Mouse (Mus musculus) heart, embryonic 14.5 days (tissue): Measurements from ENCODE around the gene 2310061I04Rik. TPM values are rescaled to one million over a fixed set of nuclear protein-coding genes. Genes with fewer than 3 reads are reported as not detected.

ENCODE experiments used
- ATAC-seq: fragments of 200-750 bp; cut with Nextera tagmentation; 2 replicates; pipeline ENCODE4 v1.8.0; 2017; ENCODE audit warnings: low read depth, moderate TSS enrichment; ENCODE audit not compliant: insufficient number of reproducible peaks, insufficient read depth, low FRiP score
- H3K27ac ChIP-seq, 2 experiments: fragments of 200-500 bp in 1 of 2; fragments of 300-500 bp in 1 of 2; sonication (generic) in 1 of 2; replicated peaks in 1 of 2; 2 replicates each; pipeline ENCODE4 v1.5.1; 2012 to 2014; ENCODE audit warnings: low read depth in 2 of 2, low read length in 2 of 2, control low read depth in 1 of 2, mild to moderate bottlenecking in 1 of 2, mixed read lengths in 1 of 2; ENCODE audit not compliant: control insufficient read depth in 1 of 2, insufficient read depth in 1 of 2
- H3K27me3 ChIP-seq: fragments of 300-500 bp; sonication (generic); 2 replicates; pipeline ENCODE4 v1.6.1; 2014; ENCODE audit warnings: mild to moderate bottlenecking, low read length, control low read depth; ENCODE audit not compliant: control insufficient read depth, insufficient read depth
- H3K36me3 ChIP-seq: fragments of 300-500 bp; sonication (generic); 2 replicates; pipeline ENCODE4 v1.6.1; 2014; ENCODE audit warnings: mild to moderate bottlenecking, control low read depth, low read length, mixed read lengths; ENCODE audit not compliant: control insufficient read depth, insufficient read depth
- H3K4me1 ChIP-seq, 2 experiments: fragments of 200-500 bp in 1 of 2; fragments of 300-500 bp in 1 of 2; sonication (generic) in 1 of 2; 2 replicates each; pipeline ENCODE4 v1.6.1; 2012 to 2014; ENCODE audit warnings: low read length in 2 of 2, control low read depth in 1 of 2, mixed read lengths in 1 of 2; ENCODE audit not compliant: control insufficient read depth in 2 of 2, insufficient read depth in 2 of 2
- H3K4me2 ChIP-seq: fragments of 300-500 bp; sonication (generic); 2 replicates; pipeline ENCODE4 v1.6.1; 2014; ENCODE audit warnings: mild to moderate bottlenecking, low read length
- H3K4me3 ChIP-seq, 2 experiments: fragments of 200-500 bp in 1 of 2; fragments of 300-500 bp in 1 of 2; sonication (generic) in 1 of 2; 2 replicates each; pipeline ENCODE4 v1.5.1; 2012 to 2014; ENCODE audit warnings: low read length in 2 of 2, mild to moderate bottlenecking in 2 of 2, control low read depth in 1 of 2, low read depth in 1 of 2, moderate library complexity in 1 of 2; ENCODE audit not compliant: control insufficient read depth in 1 of 2, insufficient read depth in 1 of 2
- H3K9ac ChIP-seq: fragments of 300-500 bp; sonication (generic); 2 replicates; pipeline ENCODE4 v1.6.1; 2014; ENCODE audit warnings: mild to moderate bottlenecking, low read length
- H3K9me3 ChIP-seq: fragments of 300-500 bp; sonication (generic); 2 replicates; pipeline ENCODE4 v1.6.1; 2016; ENCODE audit warnings: low read length, control low read depth; ENCODE audit not compliant: control insufficient read depth
- WGBS: fragments of 180-500 bp; shearing (Covaris S2); extraction: QIAGEN DNeasy Blood & Tissue Kit; methylation state at CpG from one replicate; pipeline ENCODE4 v1.1.7; 2014; 5-methylcytosine and 5-hydroxymethylcytosine counted together
- polyA plus RNA-seq: library from polyadenylated mRNA; unstranded; fragments of >200 nt; fragmentation: Nextera tagmentation; extraction: Ambion mirVana; gene quantifications from 2 replicates; pipeline ENCODE4 v1.2.1, GENCODE M21; 2014

The 2310061I04Rik gene
- polyA plus RNA-seq, 1 experiment from 2014 or later, result 28.7 TPM

GRCm38 (mm10) chr17:35903343-35903991 lies 6.2 kb upstream of the 2310061I04Rik start:
- Histone ChIP-seq H3K4me1 (peaks cover 4 to 18% of the 10 kb centered on the region in 2 experiments; a peak in 3 of 4 replicates), H3K27me3 (no peaks in the 10 kb centered on the region), H3K4me3 (no peak overlapping the region), H3K36me3 (peaks cover 80% of the 10 kb centered on the region), H3K9me3 (no peaks in the 10 kb centered on the region), H3K4me2 (no peak overlapping the region), H3K9ac (no peak overlapping the region), H3K27ac (peak overlapping the region; percentile 40 to 72)
- 71% methylated on average over 9 of the region's 9 CpGs for WGBS
- peak; percentile 81 for ATAC-seq

- Histone ChIP-seq H3K4me3 (no peak overlapping the region), H3K4me1 (peaks cover 10 to 25% of the 10 kb centered on the region in 2 experiments), H3K36me3 (peaks cover 58% of the 10 kb centered on the region), H3K27ac (no peak overlapping the region), H3K9me3 (no peaks in the 10 kb centered on the region), H3K27me3 (no peaks in the 10 kb centered on the region), H3K4me2 (no peak overlapping the region), H3K9ac (no peak overlapping the region)
- 73% methylated on average over 3 of the region's 3 CpGs for WGBS
- no peak for ATAC-seq
These were observed 3.4 kb upstream of the 2310061I04Rik start for GRCm38 (mm10) chr17:35900636-35901035.

GRCm38 (mm10) chr17:35897644-35898573 lies 678 bp upstream of the 2310061I04Rik start:
- H3K9ac ChIP-seq, result peak overlapping the region; percentile 89
- H3K4me2 ChIP-seq, result peak overlapping the region; percentile 91
- peaks cover 6 to 8% of the 10 kb centered on the region in 2 experiments for H3K4me1 ChIP-seq
- peaks cover 60% of the 10 kb centered on the region for H3K36me3 ChIP-seq
- peak overlapping the region; percentile 22 to 68; a peak in 3 of 4 replicates for H3K4me3 ChIP-seq
- H3K27ac ChIP-seq, result peak overlapping the region in 1 of 2 experiments; percentile 86; a peak in 1 of 4 replicates
- H3K27me3 ChIP-seq, result no peaks in the 10 kb centered on the region
- WGBS, result 42% methylated on average over 23 of the region's 23 CpGs
- no peak for ATAC-seq
- H3K9me3 ChIP-seq, result no peaks in the 10 kb centered on the region

- peaks cover 100% of the 10 kb centered on the region for H3K36me3 ChIP-seq
- no peak for ATAC-seq
- no peaks in the 10 kb centered on the region for H3K4me1 ChIP-seq
- H3K4me2 ChIP-seq, result no peak overlapping the region
- H3K9me3 ChIP-seq, result no peaks in the 10 kb centered on the region
- H3K27me3 ChIP-seq, result no peaks in the 10 kb centered on the region
- H3K4me3 ChIP-seq, result no peak overlapping the region
- WGBS, result 64% methylated on average over 16 of the region's 17 CpGs
- H3K9ac ChIP-seq, result no peak overlapping the region
- no peak overlapping the region for H3K27ac ChIP-seq
These were observed 9.5 kb downstream of the 2310061I04Rik start for GRCm38 (mm10) chr17:35887725-35888124.

GRCm38 (mm10) chr17:35883777-35884176 lies 13.5 kb downstream of the 2310061I04Rik start:
- ATAC-seq, result no peak
- Histone ChIP-seq H3K4me1 (peaks cover 0 to 7% of the 10 kb centered on the region in 2 experiments; a peak in 3 of 4 replicates), H3K36me3 (peaks cover 74% of the 10 kb centered on the region), H3K4me2 (no peak overlapping the region), H3K9ac (no peak overlapping the region), H3K9me3 (no peaks in the 10 kb centered on the region), H3K27ac (no peak overlapping the region), H3K4me3 (no peak overlapping the region), H3K27me3 (no peaks in the 10 kb centered on the region)
- 94% methylated on average over 14 of the region's 14 CpGs for WGBS

GRCm38 (mm10) chr17:35882924-35883323 lies 14.3 kb downstream of the 2310061I04Rik start:
- H3K4me1 ChIP-seq, result peaks cover 0 to 7% of the 10 kb centered on the region in 2 experiments; a peak in 3 of 4 replicates
- no peak overlapping the region for H3K4me3 ChIP-seq
- no peaks in the 10 kb centered on the region for H3K27me3 ChIP-seq
- peaks cover 66% of the 10 kb centered on the region for H3K36me3 ChIP-seq
- 88% methylated on average over 17 of the region's 17 CpGs for WGBS
- no peak overlapping the region for H3K27ac ChIP-seq
- H3K4me2 ChIP-seq, result no peak overlapping the region
- H3K9me3 ChIP-seq, result no peaks in the 10 kb centered on the region
- H3K9ac ChIP-seq, result no peak overlapping the region
- ATAC-seq, result no peak

GRCm38 (mm10) chr17:35879245-35880057 lies 17.8 kb downstream of the 2310061I04Rik start, which contains the start of gene Dhx16:
Dhx16 (plus strand) TSS chr17:35879819.
- H3K27me3 ChIP-seq, result no peaks in the 10 kb centered on the region
- no peaks in the 10 kb centered on the region for H3K9me3 ChIP-seq
- H3K36me3 ChIP-seq, result peaks cover 56% of the 10 kb centered on the region
- H3K9ac ChIP-seq, result peak within 1 kb of the TSS; percentile 86
- WGBS, result 6% methylated on average over 66 of the region's 66 CpGs
- peak; percentile 74 for ATAC-seq
- peak within 1 kb of the TSS; percentile 66 for H3K4me2 ChIP-seq
- H3K4me3 ChIP-seq, result peak within 1 kb of the TSS; percentile 61 to 89
- peaks cover 0 to 7% of the 10 kb centered on the region in 2 experiments; a peak in 3 of 4 replicates for H3K4me1 ChIP-seq
- H3K27ac ChIP-seq, result peak within 1 kb of the TSS in 1 of 2 experiments; percentile 35; a peak in 2 of 4 replicates
